Mouse (Mus musculus) kidney, adult 2 months (tissue): ENCODE results near the gene Upk3a.

ENCODE experiments used
- CTCF ChIP-seq: fragments of 200-500 bp; conservative IDR thresholded peaks from 2 replicates; pipeline ENCODE4 v1.5.1; 2011; ENCODE audit warnings: low read depth, mild to moderate bottlenecking, control low read depth, low read length, moderate library complexity, mixed read lengths; ENCODE audit not compliant: insufficient read depth, insufficient read length
- POLR2A ChIP-seq: fragments of 200-500 bp; IDR thresholded peaks from one replicate; pipeline ENCODE4 v1.6.1; 2011; ENCODE audit warnings: low read depth, low read length, control low read depth

DNA sequence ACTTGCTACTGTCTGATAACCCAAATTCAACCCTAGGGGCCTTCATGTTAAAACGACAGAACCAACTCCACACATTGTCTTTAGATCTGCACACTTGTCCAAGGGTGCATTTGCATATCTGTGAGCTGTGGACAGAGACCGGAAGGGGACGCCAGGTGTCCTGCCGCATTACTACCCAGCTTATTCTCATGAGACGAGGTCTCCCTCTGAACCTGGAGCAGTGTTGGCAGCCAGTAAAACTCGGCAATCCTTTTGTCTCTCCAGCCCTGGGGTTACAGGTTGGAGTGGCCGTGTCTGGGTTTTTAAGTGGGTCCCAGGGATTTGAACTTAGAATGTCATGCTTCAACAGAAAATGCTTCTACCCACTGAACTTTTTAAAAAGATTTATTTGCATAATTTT, 17.0 kb upstream of the Upk3a start:
- TF ChIP-seq POLR2A (no peak), CTCF (no peak)
